Mouse (Mus musculus): ENCODE measurements around the gene Ap4b1. TPM values are rescaled to one million over a fixed set of nuclear protein-coding genes. Genes with fewer than 3 reads are reported as not detected.

The Ap4b1 gene
- polyA plus RNA-seq, 1 experiment from 2014 or later = 22.8 TPM

DNA sequence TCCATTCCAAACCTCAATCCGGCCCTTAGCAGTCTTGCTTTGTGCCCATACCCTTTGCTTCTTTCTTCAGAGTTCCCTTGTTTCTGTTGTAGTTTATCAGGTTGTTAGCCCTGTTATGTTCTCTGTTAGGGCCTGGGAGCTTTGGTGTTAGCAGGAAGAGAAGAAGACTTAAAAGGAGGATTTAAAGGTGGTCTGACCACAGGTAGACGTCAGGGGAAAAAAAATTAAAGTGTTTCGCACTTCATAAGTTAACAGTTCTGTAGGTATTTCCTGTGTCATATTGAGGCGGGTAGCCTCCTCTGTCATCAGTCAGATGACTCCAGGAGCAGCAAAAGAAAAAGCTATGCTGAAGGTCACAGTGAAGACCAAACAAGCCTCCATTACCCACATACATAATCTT is 58.7 kb downstream of the Ap4b1 start:
- Histone ChIP-seq H3K27me3 (ENCODE audit: control insufficient read depth, insufficient read depth, low read length) (no peaks in the 10 kb centered on the region), H3K9me3 (ENCODE audit: control insufficient read depth, low read length) (no peaks in the 10 kb centered on the region), H3K4me1 (replicated peaks; ENCODE audit: control insufficient read depth, insufficient read depth, low read length) (no peaks in the 10 kb centered on the region), H3K27ac (ENCODE audit: low read depth, low read length) (no peak overlapping the region), H3K4me2 (ENCODE audit: low read depth, low read length, severe bottlenecking) (no peak overlapping the region), H3K36me3 (ENCODE audit: control insufficient read depth, insufficient read depth, low read length) (no peaks in the 10 kb centered on the region), H3K4me3 (ENCODE audit: low read depth, low read length) (no peak overlapping the region), H3K9ac (ENCODE audit: low read length) (no peak overlapping the region)
- 83% methylated on average over 4 of the region's 4 CpGs for WGBS
- no peak for DNase-seq (ENCODE audit: low spot score)
- no peak for ATAC-seq (replicated peaks; ENCODE audit: low FRiP score)

Other genes with a start within 250 kb of the Ap4b1 start
- 1.5 and 1.7 TPM in 2 replicates for gene Syt6, start 234.3 kb upstream of the Ap4b1 start, polyA plus RNA-seq (2014; fragmentation: Nextera tagmentation; extraction: Ambion mirVana)
- gene Atg4a-ps, start 163.5 kb upstream of the Ap4b1 start, polyA plus RNA-seq (2014; fragmentation: Nextera tagmentation; extraction: Ambion mirVana) = not detected in 2 replicates
- 6.4 and 8.7 TPM in 2 replicates for gene Olfml3, start 71.5 kb upstream of the Ap4b1 start, polyA plus RNA-seq (2014; fragmentation: Nextera tagmentation; extraction: Ambion mirVana)
- gene Gm10964, start 70.2 kb upstream of the Ap4b1 start, polyA plus RNA-seq (2014; fragmentation: Nextera tagmentation; extraction: Ambion mirVana) = not detected in 2 replicates
- 17.2 and 17.6 TPM in 2 replicates for gene Hipk1, start 18.0 kb upstream of the Ap4b1 start, polyA plus RNA-seq (2014; fragmentation: Nextera tagmentation; extraction: Ambion mirVana)
- gene Dclre1b, start 76 bp upstream of the Ap4b1 start, polyA plus RNA-seq (2014; fragmentation: Nextera tagmentation; extraction: Ambion mirVana) = 39.3 and 45.7 TPM in 2 replicates
- gene Gm43064, start 53 bp downstream of the Ap4b1 start, polyA plus RNA-seq (2014; fragmentation: Nextera tagmentation; extraction: Ambion mirVana) = 0.17 and 0.63 TPM in 2 replicates
- gene Bcl2l15, start 23.1 kb downstream of the Ap4b1 start, polyA plus RNA-seq (2014; fragmentation: Nextera tagmentation; extraction: Ambion mirVana) = 0.43 TPM in 1 of 2 replicates, not detected in the other
- 0.37 and 0.68 TPM in 2 replicates for gene Ptpn22, start 50.3 kb downstream of the Ap4b1 start, polyA plus RNA-seq (2014; fragmentation: Nextera tagmentation; extraction: Ambion mirVana)
- 21.6 and 23.6 TPM in 2 replicates for gene Rsbn1, start 104.6 kb downstream of the Ap4b1 start, polyA plus RNA-seq (2014; fragmentation: Nextera tagmentation; extraction: Ambion mirVana)
- 46.8 and 49.7 TPM in 2 replicates for gene Phtf1, start 158.6 kb downstream of the Ap4b1 start, polyA plus RNA-seq (2014; fragmentation: Nextera tagmentation; extraction: Ambion mirVana)

Data from forebrain, embryonic 11.5 days (tissue).